Mouse (Mus musculus): Measurements from ENCODE around the gene Ap2a2.
"Not testable (repeated sequence)": the region's sequence is repeated elsewhere in the genome, so short reads cannot be mapped to it uniquely, and the experiment has no call there.

The Ap2a2 gene

GRCm38 (mm10) chr7:141666190-141666589 is 104.2 kb downstream of the Ap2a2 start:
- DNase-seq (ENCODE audit: low read depth) = peak; percentile 79

DNA sequence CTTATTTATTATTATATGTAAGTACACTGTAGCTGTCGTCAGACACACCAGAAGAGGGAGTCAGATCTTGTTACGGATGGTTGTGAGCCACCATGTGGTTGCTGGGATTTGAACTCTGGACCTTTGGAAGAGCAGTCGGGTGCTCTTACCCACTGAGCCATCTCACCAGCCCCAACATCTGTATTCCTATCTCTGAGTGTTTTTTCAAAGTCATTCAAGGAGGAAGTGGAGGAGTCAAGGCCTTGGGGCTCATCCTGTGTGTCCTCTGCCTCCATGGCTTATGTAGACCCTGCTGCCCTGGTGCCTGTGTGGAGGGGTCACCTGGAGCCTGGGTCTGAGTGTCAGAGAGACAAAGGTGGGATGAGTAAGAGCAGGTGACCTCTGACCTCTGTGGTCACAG is 107.1 kb downstream of the Ap2a2 start:
- not testable (repeated sequence) for DNase-seq (ENCODE audit: low read depth)

GRCm38 (mm10) chr7:141670999-141671398 is 109.0 kb downstream of the Ap2a2 start:
- peak; percentile 71 for DNase-seq (ENCODE audit: low read depth)

DNA sequence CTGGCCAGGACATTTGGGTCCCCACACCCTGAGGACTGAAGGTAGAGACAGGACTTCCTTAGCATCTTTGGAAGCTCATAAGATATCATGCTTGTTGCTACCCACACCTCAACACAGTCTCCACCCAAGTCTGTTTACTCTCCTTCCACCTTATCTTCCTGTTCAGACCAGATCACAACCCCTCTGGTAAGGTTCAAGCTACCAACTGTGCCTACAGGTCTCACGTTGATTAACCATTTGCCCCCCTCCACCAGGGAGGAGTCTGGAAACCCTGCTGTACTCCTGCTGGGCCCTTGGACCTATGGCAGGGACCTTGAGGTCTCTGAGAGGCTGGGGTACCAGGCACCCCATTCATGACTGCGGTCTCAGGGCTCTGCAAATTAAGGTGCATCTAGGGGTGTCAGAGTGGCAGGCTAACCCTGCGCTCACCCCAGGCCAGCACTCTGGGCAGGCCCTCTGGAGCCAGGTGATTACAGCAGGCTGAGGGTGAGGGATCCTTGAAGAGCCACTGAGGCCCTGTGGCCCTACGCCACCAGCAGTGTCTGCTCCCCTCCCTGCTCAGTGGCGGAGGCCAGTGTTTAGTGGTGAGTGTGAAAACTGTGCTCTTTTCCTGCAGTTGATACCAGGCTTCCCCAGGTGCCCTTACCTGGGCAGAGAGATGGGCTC is 109.8 kb downstream of the Ap2a2 start:
- DNase-seq (ENCODE audit: low read depth) = no peak

GRCm38 (mm10) chr7:141678922-141679321 is 116.9 kb downstream of the Ap2a2 start:
- no peak for DNase-seq (ENCODE audit: low read depth)

Measured in 416B (cell line).